Mouse (Mus musculus) heart, postnatal 0 days (tissue): Measurements from ENCODE around the gene Orm3. TPM values are rescaled to one million over a fixed set of nuclear protein-coding genes. Genes with fewer than 3 reads are reported as not detected.

Source experiments
- ATAC-seq: fragments of 200-750 bp; cut with Nextera tagmentation; 2 replicates; pipeline ENCODE4 v1.8.0; 2017; ENCODE audit warnings: low read depth, moderate number of reproducible peaks, moderate library complexity; ENCODE audit not compliant: insufficient read depth
- DNase-seq: peaks from one replicate; pipeline ENCODE4 v3.0.0-alpha.2; 2016; ENCODE audit warnings: low spot score
- H3K27ac ChIP-seq: fragments of 300-500 bp; sonication (generic); 2 replicates; pipeline ENCODE4 v1.5.1; 2014; ENCODE audit warnings: low read depth, mild to moderate bottlenecking
- H3K27me3 ChIP-seq: fragments of 300-500 bp; sonication (generic); 2 replicates; pipeline ENCODE4 v1.6.1; 2014; ENCODE audit warnings: low read length, mixed read lengths; ENCODE audit not compliant: control insufficient read depth, insufficient read depth
- H3K36me3 ChIP-seq: fragments of 300-500 bp; sonication (generic); replicated peaks from 2 replicates; pipeline ENCODE4 v1.6.1; 2014; ENCODE audit warnings: low read length, mixed read lengths; ENCODE audit not compliant: control insufficient read depth, insufficient read depth
- H3K4me1 ChIP-seq: fragments of 300-500 bp; sonication (generic); 2 replicates; pipeline ENCODE4 v1.6.1; 2014; ENCODE audit warnings: antibody characterized with exemption; ENCODE audit not compliant: control insufficient read depth, insufficient read depth
- H3K4me2 ChIP-seq: fragments of 300-500 bp; sonication (generic); 2 replicates; pipeline ENCODE4 v1.6.1; 2014; ENCODE audit warnings: low read depth, mild to moderate bottlenecking, low read length, moderate library complexity
- H3K4me3 ChIP-seq: fragments of 300-500 bp; sonication (generic); 2 replicates; pipeline ENCODE4 v1.5.1; 2014; ENCODE audit warnings: low read depth, low read length
- H3K9ac ChIP-seq: fragments of 300-500 bp; sonication (generic); replicated peaks from 2 replicates; pipeline ENCODE4 v1.6.1; 2014; ENCODE audit warnings: low read depth, low read length, mixed read lengths
- H3K9me3 ChIP-seq: fragments of 300-500 bp; sonication (generic); replicated peaks from 2 replicates; pipeline ENCODE4 v1.6.1; 2016; ENCODE audit warnings: low read length; ENCODE audit not compliant: control insufficient read depth
- CTCF ChIP-seq: IDR thresholded peaks from 2 replicates; pipeline ENCODE4 v1.5.1; 2016; ENCODE audit warnings: antibody characterized with exemption, control low read depth, low read depth
- EP300 ChIP-seq: IDR thresholded peaks from 2 replicates; pipeline ENCODE4 v1.6.1; 2016; ENCODE audit warnings: antibody characterized with exemption, low read depth
- WGBS: fragments of 180-500 bp; shearing (Covaris S2); extraction: QIAGEN DNeasy Blood & Tissue Kit; methylation state at CpG from one replicate; pipeline ENCODE4 v1.1.7; 2014; 5-methylcytosine and 5-hydroxymethylcytosine counted together
- polyA plus RNA-seq: library from polyadenylated mRNA; unstranded; fragments of >200 nt; fragmentation: Nextera tagmentation; extraction: Ambion mirVana; gene quantifications from 2 replicates; pipeline ENCODE4 v1.2.1, GENCODE M21; 2015
- total RNA-seq: library from RNA; depleted of rRNA; stranded (reverse); fragments of >200 nt; gene quantifications from 2 replicates; pipeline ENCODE4 v1.2.3, GENCODE M21; 2014; ENCODE audit warnings: low replicate concordance

The Orm3 gene
- total and polyA plus RNA-seq, 2 experiments from 2014 or later: not detected

DNA sequence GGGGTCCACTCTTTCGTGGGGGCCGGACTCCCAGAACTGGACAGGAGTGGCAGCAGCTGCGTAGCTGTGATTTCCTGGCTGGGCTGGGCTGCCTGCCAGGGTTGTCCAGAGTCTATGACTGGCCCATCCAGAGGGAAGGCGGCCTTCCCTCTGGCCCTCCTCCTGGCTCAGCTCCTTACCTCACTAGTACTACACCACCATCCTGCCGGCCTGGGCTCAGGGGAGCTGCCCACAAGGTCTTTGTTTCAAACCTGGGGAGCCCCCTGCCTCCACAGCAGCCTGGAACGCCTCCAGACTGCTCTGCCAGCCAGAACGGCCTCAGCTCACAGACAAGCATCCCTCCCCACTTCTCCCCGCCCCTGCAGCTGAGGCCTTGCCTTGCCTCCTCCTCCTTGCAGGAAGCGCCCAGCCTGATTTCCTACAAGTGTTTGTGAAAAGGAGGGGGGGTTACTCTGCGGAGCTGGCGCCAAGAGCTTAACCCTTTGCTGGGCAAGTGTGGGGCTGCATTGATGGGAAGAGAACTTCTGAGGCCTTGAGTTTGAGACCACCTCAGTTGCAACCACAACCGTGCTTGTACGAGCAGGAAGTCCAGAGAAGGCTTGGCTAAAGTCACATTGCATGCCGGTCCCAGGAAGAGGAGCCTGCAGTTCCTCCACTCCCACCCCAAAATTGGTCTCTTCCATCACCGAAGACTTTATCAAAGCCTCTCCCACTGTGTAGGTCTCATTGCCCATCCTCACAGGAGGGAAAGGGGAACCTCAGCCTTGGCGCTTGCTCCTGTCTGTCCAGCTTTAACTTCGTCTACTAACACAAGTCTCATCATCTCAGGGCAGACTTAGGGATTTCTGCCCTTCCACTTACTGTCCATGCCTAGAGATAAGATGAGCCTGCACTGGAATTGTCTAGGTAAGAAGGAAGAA is 47.3 kb downstream of the Orm3 start, which contains the start of gene Akna:
Gene Akna, minus strand, starts transcription at position 315 of the 920 bp plus-strand sequence.
- DNase-seq: peak; percentile 93
- Histone ChIP-seq H3K4me1 (peaks cover 24% of the 10 kb centered on the region; the same call in 1 of the 2 replicates), H3K36me3 (no peaks in the 10 kb centered on the region), H3K9me3 (no peaks in the 10 kb centered on the region), H3K9ac (peak within 1 kb of the TSS; percentile 56), H3K4me2 (peak within 1 kb of the TSS; percentile 63), H3K4me3 (peak within 1 kb of the TSS; percentile 45), H3K27me3 (no peaks in the 10 kb centered on the region), H3K27ac (peak within 1 kb of the TSS; percentile 89)
- peak; percentile 90 for ATAC-seq
- 15% methylated on average over 16 of the region's 17 CpGs for WGBS
- no peak for TF ChIP-seq EP300
- no peak for TF ChIP-seq CTCF

DNA sequence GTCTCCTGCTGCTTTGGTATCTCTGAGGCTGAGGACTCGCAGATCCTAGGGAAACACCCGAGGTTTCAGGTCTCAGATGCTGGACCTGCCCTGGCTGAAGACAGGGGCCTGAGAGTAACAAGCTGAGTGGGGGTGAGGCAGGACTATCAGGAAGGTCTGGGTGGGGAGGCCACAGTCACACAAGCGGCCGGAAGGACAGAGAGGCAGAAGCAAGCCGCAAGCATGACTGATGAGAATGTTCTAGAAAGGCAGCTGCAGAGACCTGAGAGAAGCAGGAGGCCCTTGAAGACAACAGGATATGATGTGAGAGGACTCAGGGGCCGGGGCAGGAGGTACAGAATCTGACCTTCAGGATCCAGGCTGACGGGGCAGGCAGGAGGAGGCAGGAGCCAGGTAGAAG is 48.2 kb downstream of the Orm3 start:
- no peaks in the 10 kb centered on the region for H3K9me3 ChIP-seq
- no peak overlapping the region; the same call in 1 of the 2 replicates for H3K9ac ChIP-seq
- no peaks in the 10 kb centered on the region for H3K27me3 ChIP-seq
- no peak overlapping the region for H3K4me3 ChIP-seq
- 54% methylated on average over 7 of the region's 7 CpGs for WGBS
- H3K4me1 ChIP-seq: peaks cover 23% of the 10 kb centered on the region; the same call in 1 of the 2 replicates
- DNase-seq: no peak
- H3K27ac ChIP-seq: peak overlapping the region; percentile 89
- H3K4me2 ChIP-seq: peak overlapping the region; percentile 7; the same call in 1 of the 2 replicates
- no peak for TF ChIP-seq EP300
- no peak for TF ChIP-seq CTCF
- ATAC-seq: no peak
- no peaks in the 10 kb centered on the region for H3K36me3 ChIP-seq

DNA sequence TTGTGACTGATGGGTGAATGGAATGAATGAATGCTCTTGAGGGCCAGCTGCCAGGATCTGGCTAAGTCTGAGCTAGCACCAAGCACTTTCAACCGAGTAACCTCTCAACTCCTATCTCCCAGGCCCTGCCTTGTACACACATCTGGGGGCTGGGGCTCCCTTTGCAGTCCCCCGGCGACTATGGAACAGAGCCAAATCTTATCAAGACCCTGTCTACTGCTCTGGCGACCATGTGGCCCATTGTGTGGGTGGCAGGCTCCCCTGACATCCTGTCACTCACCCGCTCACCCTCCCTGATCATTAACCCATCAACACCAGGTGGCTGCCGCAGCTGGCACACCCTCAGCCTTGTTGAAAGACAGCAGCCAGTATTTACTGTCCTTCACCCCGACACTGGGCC is 49.1 kb downstream of the Orm3 start:
- Histone ChIP-seq H3K9me3 (no peaks in the 10 kb centered on the region), H3K9ac (no peak overlapping the region), H3K4me3 (no peak overlapping the region), H3K4me1 (peaks cover 22% of the 10 kb centered on the region; the same call in 1 of the 2 replicates), H3K36me3 (no peaks in the 10 kb centered on the region), H3K27me3 (0 out of 2 replicates have a peak, but pooled peaks cover 3% of the 10 kb centered on the region), H3K4me2 (no peak overlapping the region), H3K27ac (peak overlapping the region; percentile 89; the same call in 1 of the 2 replicates)
- ATAC-seq: no peak
- no peak for DNase-seq
- TF ChIP-seq EP300 (no peak), CTCF (no peak)
- whole genome bisulfite sequencing: 8% methylated on average over 7 of the region's 7 CpGs

- Histone ChIP-seq H3K4me3 (no peak overlapping the region), H3K4me1 (peaks cover 23% of the 10 kb centered on the region; the same call in 1 of the 2 replicates), H3K4me2 (no peak overlapping the region), H3K9me3 (no peaks in the 10 kb centered on the region), H3K36me3 (no peaks in the 10 kb centered on the region), H3K27me3 (0 out of 2 replicates have a peak, but pooled peaks cover 3% of the 10 kb centered on the region), H3K9ac (no peak overlapping the region), H3K27ac (no peak overlapping the region)
- DNase-seq: no peak
- WGBS: 55% methylated on average over 4 of the region's 4 CpGs
- no peak for ATAC-seq
- TF ChIP-seq CTCF (no peak), EP300 (no peak)
Measured at GRCm38 (mm10) chr4:63405683-63406082, 49.7 kb downstream of the Orm3 start.

GRCm38 (mm10) chr4:63408247-63408646 is 52.3 kb downstream of the Orm3 start:
- H3K4me1 ChIP-seq: peaks cover 14% of the 10 kb centered on the region; the same call in 1 of the 2 replicates
- H3K9ac ChIP-seq: 0 out of 2 replicates have a peak overlapping the region, but pooled peaks have one; percentile 23
- 42% methylated on average over 7 of the region's 7 CpGs for WGBS
- TF ChIP-seq CTCF (no peak), EP300 (no peak)
- ATAC-seq (no peak), DNase-seq (no peak)
- no peaks in the 10 kb centered on the region for H3K36me3 ChIP-seq
- H3K4me3 ChIP-seq: no peak overlapping the region
- 0 out of 2 replicates have a peak, but pooled peaks cover 3% of the 10 kb centered on the region for H3K27me3 ChIP-seq
- no peaks in the 10 kb centered on the region for H3K9me3 ChIP-seq
- 0 out of 2 replicates have a peak overlapping the region, but pooled peaks have one; percentile 18 for H3K27ac ChIP-seq
- H3K4me2 ChIP-seq: no peak overlapping the region; the same call in 1 of the 2 replicates
